ENCODE assay signal across 13 mouse cellular contexts in the genomic region with DNA sequence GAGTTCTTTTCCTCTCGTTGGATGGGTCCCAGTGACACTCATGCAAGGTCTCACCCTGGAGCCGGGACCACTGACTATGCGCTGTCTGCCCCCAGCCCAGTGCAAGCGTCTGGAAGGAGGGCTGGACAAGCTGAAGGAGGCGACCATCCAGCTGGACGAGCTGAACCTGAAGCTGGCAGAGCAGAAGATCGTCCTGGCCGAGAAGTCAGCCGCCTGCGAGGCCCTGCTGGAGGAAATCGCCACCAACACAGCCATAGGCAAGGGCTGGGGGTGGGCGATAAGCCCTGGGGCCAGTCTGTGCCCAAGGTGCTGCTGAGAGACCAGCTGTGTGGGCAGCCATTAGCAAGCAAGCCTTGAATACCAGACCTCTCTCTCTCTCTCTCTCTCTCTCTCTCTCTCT.
"Had no signal": no experiment of that assay in that cellular context is flagged by ENCODE, and none has a peak within 500 bp of the region (broad histone marks: within the 10 kb centered on the region; RNA-seq: fewer than 3 reads in every experiment).

No protein-coding gene starts in this region.

- DNase-seq: lung, adult 18-20 months; lung, embryonic 14.5 days; lung, postnatal 10 days; lung, postnatal 4 days; midbrain, embryonic 14.5 days; retina, postnatal 1 day; right cerebral cortex, adult 18-20 months; right cerebral cortex, postnatal 25 days; right cerebral cortex, postnatal 4 days; spleen, adult 18-20 months; thymus, adult 18-20 months; thymus, postnatal 14 days; thymus, postnatal 36 days had no signal
